In the genomic region with DNA sequence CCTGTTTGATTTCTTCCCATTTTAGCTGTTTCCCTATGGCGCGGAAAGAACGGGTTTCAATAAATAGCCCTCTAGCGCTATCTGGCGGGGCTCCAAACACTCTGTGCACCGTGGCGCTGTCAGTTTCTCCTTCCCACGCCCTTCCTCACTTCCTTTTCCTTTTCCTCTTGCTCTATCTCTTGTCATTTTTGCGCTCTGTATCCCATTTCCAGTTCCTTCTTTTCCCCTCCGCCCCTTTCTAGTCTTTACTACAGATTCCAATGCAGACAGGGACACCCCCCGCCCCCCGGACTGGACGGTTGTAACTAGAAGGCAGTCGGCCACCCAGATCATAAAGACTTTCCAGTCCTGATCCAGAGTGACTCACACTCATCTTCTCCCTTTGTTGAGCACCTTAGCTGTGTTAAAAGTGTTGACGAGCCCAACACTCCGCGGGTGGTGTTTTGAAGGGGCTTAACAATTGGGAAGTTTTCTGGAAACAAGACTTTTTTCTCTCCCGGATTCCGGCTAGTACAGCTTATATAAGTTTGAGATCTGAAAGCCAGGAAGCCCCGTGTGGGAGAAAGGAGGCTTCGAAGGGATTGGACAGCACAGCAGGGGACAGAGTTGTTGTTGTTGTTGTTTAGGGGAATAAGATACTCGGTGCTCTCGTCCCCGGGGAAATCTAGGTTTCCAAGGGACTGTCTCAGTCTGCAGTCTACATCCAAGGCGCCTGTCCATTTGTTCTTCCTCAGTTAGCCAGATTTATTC, we compare ENCODE assay signal across 8 mouse cellular contexts. TPM values are rescaled to one million over a fixed set of nuclear protein-coding genes. Genes with fewer than 3 reads are reported as not detected.
DNase-seq lines count a peak whose midpoint lies in the region; ATAC-seq and TF ChIP-seq lines count a peak whose summit lies in the region.

No protein-coding gene starts in this region.

- no peak for TF ChIP-seq EP300 in liver, postnatal 0 days (IDR thresholded peaks at IDR 0.05; ENCODE audit: low read depth)

- peak; percentile 74 for TF ChIP-seq CTCF in liver, postnatal 0 days (IDR thresholded peaks at IDR 0.05; ENCODE audit: low read depth)
- no peak for TF ChIP-seq CTCF in cerebellum, adult 2 months (IDR thresholded peaks at IDR 0.05; ENCODE audit: borderline replicate concordance, insufficient read depth, low read depth, low read length)

- no peaks in the 10 kb centered on the region for H3K36me3 ChIP-seq in heart, embryonic 12.5 days
- no peaks in the 10 kb centered on the region for H3K36me3 ChIP-seq in liver, postnatal 0 days (replicated peaks; ENCODE audit: insufficient read depth, low read length)
- H3K36me3 ChIP-seq in neural tube, embryonic 12.5 days, result no peaks in the 10 kb centered on the region

- H3K4me2 ChIP-seq in heart, embryonic 12.5 days, result peak overlapping the region; percentile 81
- H3K4me2 ChIP-seq in liver, postnatal 0 days (ENCODE audit: low read depth, low read length), result peak overlapping the region; percentile 59
- H3K4me2 ChIP-seq in neural tube, embryonic 12.5 days (replicated peaks), result peak overlapping the region; percentile 87

- ATAC-seq in common myeloid progenitor, adult 5-6 weeks (replicated peaks; ENCODE audit: low read depth, poor library complexity, severe bottlenecking), result peak; percentile 53
- ATAC-seq in heart, embryonic 12.5 days (ENCODE audit: insufficient number of reproducible peaks, low FRiP score), result no peak
- peak; percentile 22; the same call in 1 of the 2 replicates for ATAC-seq in liver, postnatal 0 days
- no peak for ATAC-seq in neural tube, embryonic 12.5 days (ENCODE audit: low FRiP score, low read depth)

- H3K9me3 ChIP-seq in heart, embryonic 12.5 days (replicated peaks), result no peaks in the 10 kb centered on the region
- no peaks in the 10 kb centered on the region for H3K9me3 ChIP-seq in liver, postnatal 0 days (ENCODE audit: low read length)
- no peaks in the 10 kb centered on the region for H3K9me3 ChIP-seq in neural tube, embryonic 12.5 days

- peaks cover 26% of the 10 kb centered on the region for H3K4me1 ChIP-seq in heart, embryonic 12.5 days (replicated peaks)
- peaks cover 6% of the 10 kb centered on the region; the same call in 1 of the 2 replicates for H3K4me1 ChIP-seq in liver, postnatal 0 days (ENCODE audit: insufficient read depth)
- H3K4me1 ChIP-seq in neural tube, embryonic 12.5 days, result peaks cover 35% of the 10 kb centered on the region
- no peaks in the 10 kb centered on the region for H3K4me1 ChIP-seq in cerebellum, adult 2 months (ENCODE audit: control insufficient read depth, insufficient read depth, low read length)

- peak overlapping the region; percentile 59; the same call in 1 of the 2 replicates for H3K27ac ChIP-seq in heart, embryonic 12.5 days (ENCODE audit: poor library complexity, severe bottlenecking)
- H3K27ac ChIP-seq in liver, postnatal 0 days (ENCODE audit: low read depth), result no peak overlapping the region
- no peak overlapping the region for H3K27ac ChIP-seq in neural tube, embryonic 12.5 days
- H3K27ac ChIP-seq in cerebellum, adult 2 months (ENCODE audit: insufficient read depth, low read length), result no peak overlapping the region

- 2% methylated on average over 25 of the region's 25 CpGs for WGBS in heart, embryonic 12.5 days
- 3% methylated on average over 25 of the region's 25 CpGs for WGBS in liver, postnatal 0 days (ENCODE audit: insufficient replicate concordance)
- WGBS in neural tube, embryonic 12.5 days, result under 1% methylated on average over 25 of the region's 25 CpGs
- 2% methylated on average over 25 of the region's 25 CpGs for WGBS in cerebellum, adult 2 months

- H3K27me3 ChIP-seq in heart, embryonic 12.5 days (replicated peaks), result no peaks in the 10 kb centered on the region
- H3K27me3 ChIP-seq in liver, postnatal 0 days (ENCODE audit: insufficient read depth, low read length), result peaks cover 73% of the 10 kb centered on the region
- H3K27me3 ChIP-seq in neural tube, embryonic 12.5 days (replicated peaks), result no peaks in the 10 kb centered on the region; the same call in 1 of the 2 replicates
- H3K27me3 ChIP-seq in cerebellum, adult 2 months (ENCODE audit: control insufficient read depth, insufficient read depth, low read length), result peaks cover 15% of the 10 kb centered on the region; the same call in 1 of the 2 replicates

- peak overlapping the region; percentile 72 for H3K9ac ChIP-seq in heart, embryonic 12.5 days
- no peak overlapping the region for H3K9ac ChIP-seq in liver, postnatal 0 days (replicated peaks)
- peak overlapping the region; percentile 97 for H3K9ac ChIP-seq in neural tube, embryonic 12.5 days

- peak overlapping the region; percentile 68 for H3K4me3 ChIP-seq in heart, embryonic 12.5 days
- H3K4me3 ChIP-seq in liver, postnatal 0 days (ENCODE audit: low read depth, low read length), result peak overlapping the region; percentile 3; the same call in 1 of the 2 replicates
- H3K4me3 ChIP-seq in neural tube, embryonic 12.5 days, result peak overlapping the region; percentile 82
- no peak overlapping the region for H3K4me3 ChIP-seq in cerebellum, adult 2 months (replicated peaks; ENCODE audit: insufficient read depth, low read depth, low read length)

- no peak for TF ChIP-seq POLR2A in cerebellum, adult 2 months (IDR thresholded peaks at IDR 0.05; ENCODE audit: borderline replicate concordance, insufficient read depth, low read length)

- DNase-seq in right cerebral cortex, postnatal 14 days, result peak; percentile 84
- no peak for DNase-seq in right cerebral cortex, postnatal 36 days (ENCODE audit: low spot score in 2 of 2)
- peak; percentile 71 for DNase-seq in kidney, adult 9 months
- DNase-seq in liver, postnatal 0 days, result peak; percentile 68
- DNase-seq in cerebellum, adult 2 months, result no peak

RNA-seq across cellular contexts. Expression of a gene that starts 6.1 kb away (rescaled TPM):
- total RNA-seq in common myeloid progenitor, adult 5-6 weeks (2017), result not detected in 2 replicates
- 49.9 and 52.9 TPM in 2 replicates for polyA plus RNA-seq in heart, embryonic 12.5 days (2016; fragmentation: Nextera tagmentation; extraction: Ambion mirVana)
- polyA plus RNA-seq in liver, postnatal 0 days (2015; fragmentation: Nextera tagmentation; extraction: Ambion mirVana), result 2.0 and 2.4 TPM in 2 replicates
- polyA plus RNA-seq in neural tube, embryonic 12.5 days (2016; fragmentation: Nextera tagmentation; extraction: Ambion mirVana), result 108 and 120 TPM in 2 replicates
- polyA plus RNA-seq in cerebellum, adult 2 months (2012; rRNA removed), result 36.4 and 58.7 TPM in 2 replicates

Comparison
In these comparisons a context has a peak if more than half of its experiments do, and no peak if none do; other contexts are left out.
1. DNase-seq: peak in right cerebral cortex, postnatal 14 days (single experiment), kidney, adult 9 months (single experiment) and liver, postnatal 0 days (single experiment); none in right cerebral cortex, postnatal 36 days (0 of 2) and cerebellum, adult 2 months (0 of 2).
2. ATAC-seq: peak in common myeloid progenitor, adult 5-6 weeks (single experiment) and liver, postnatal 0 days (single experiment); none in heart, embryonic 12.5 days (single experiment) and neural tube, embryonic 12.5 days (single experiment).
3. RNA of a gene that starts 6.1 kb away (polyA plus RNA-seq): 108 to 120 TPM in neural tube, embryonic 12.5 days, 36.4 to 58.7 TPM in cerebellum, adult 2 months and 49.9 to 52.9 TPM in heart, embryonic 12.5 days; 2.0 to 2.4 TPM in liver, postnatal 0 days; every median in the first group is over 10 times any median in the second.
4. Peak in every context shown above with its lines, with median percentiles within 50 percentile points of each other: H3K4me2 ChIP-seq.